In the genomic region with DNA sequence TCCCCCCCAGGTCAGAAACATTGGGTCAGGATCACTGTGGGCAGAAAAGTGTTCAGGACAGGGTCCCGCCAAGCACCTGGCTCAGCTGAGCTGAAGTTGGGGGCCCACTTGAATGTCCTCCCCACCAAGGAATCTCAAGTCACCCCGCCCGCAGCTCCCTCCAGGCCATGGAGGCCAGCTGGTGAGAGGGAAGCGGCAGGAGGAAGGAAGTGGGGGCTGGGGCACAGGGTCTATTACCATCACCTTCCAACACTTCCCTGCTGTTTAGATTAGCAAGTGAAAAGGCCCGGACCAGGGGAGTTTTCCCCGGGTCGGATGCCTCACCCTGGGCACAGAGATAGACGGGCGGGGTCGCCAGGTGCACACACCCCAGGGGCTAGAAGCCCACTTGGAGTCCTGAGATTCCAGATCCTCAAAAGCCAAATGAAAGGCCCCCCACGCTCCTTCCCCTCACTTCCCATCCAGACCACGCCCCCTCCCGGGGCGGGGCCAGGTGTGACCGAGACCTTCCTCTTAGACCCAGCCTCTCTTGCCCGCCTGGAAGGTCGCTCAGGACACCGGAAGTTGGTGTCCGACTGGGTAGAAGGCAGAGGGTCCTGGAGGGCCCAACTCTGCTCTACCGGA, we compare ENCODE assay signal across 9 mouse cellular contexts. TPM values are rescaled to one million over a fixed set of nuclear protein-coding genes. Genes with fewer than 3 reads are reported as not detected.
DNase-seq lines count a peak whose midpoint lies in the region; ATAC-seq lines count a peak whose summit lies in the region.
"Had no signal": no experiment of that assay in that cellular context is flagged by ENCODE, and none has a peak within 500 bp of the region (broad histone marks: within the 10 kb centered on the region; RNA-seq: fewer than 3 reads in every experiment).

No protein-coding gene starts in this region.

- 8% methylated on average over 20 of the region's 20 CpGs for WGBS in embryonic facial prominence, embryonic 10.5 days
- 7% methylated on average over 20 of the region's 20 CpGs for WGBS in hindbrain, embryonic 11.5 days
- WGBS in limb, embryonic 13.5 days = 9% methylated on average over 20 of the region's 20 CpGs
- WGBS in midbrain, embryonic 15.5 days = 23% methylated on average over 20 of the region's 20 CpGs

- H3K9me3 ChIP-seq in embryonic facial prominence, embryonic 10.5 days = no peaks in the 10 kb centered on the region
- H3K9me3 ChIP-seq in hindbrain, embryonic 11.5 days (ENCODE audit: control insufficient read depth, low read length) = no peaks in the 10 kb centered on the region
- no peaks in the 10 kb centered on the region for H3K9me3 ChIP-seq in limb, embryonic 13.5 days
- H3K9me3 ChIP-seq in midbrain, embryonic 15.5 days = no peaks in the 10 kb centered on the region

- H3K4me1 ChIP-seq in embryonic facial prominence, embryonic 10.5 days = peaks cover 91% of the 10 kb centered on the region
- peaks cover 29% of the 10 kb centered on the region for H3K4me1 ChIP-seq in hindbrain, embryonic 11.5 days (replicated peaks; ENCODE audit: control insufficient read depth, insufficient read depth, low read length)
- H3K4me1 ChIP-seq in limb, embryonic 13.5 days = peaks cover 98% of the 10 kb centered on the region
- H3K4me1 ChIP-seq in midbrain, embryonic 15.5 days = peaks cover 44% of the 10 kb centered on the region

- H3K4me2 ChIP-seq in hindbrain, embryonic 11.5 days (replicated peaks; ENCODE audit: low read depth, low read length) = peak overlapping the region; percentile 2; the same call in 1 of the 2 replicates
- peak overlapping the region; percentile 59 for H3K4me2 ChIP-seq in limb, embryonic 13.5 days (replicated peaks)
- H3K4me2 ChIP-seq in midbrain, embryonic 15.5 days = peak overlapping the region; percentile 17

- H3K4me3 ChIP-seq in embryonic facial prominence, embryonic 10.5 days = peak overlapping the region; percentile 40
- no peak overlapping the region for H3K4me3 ChIP-seq in hindbrain, embryonic 11.5 days (ENCODE audit: low read depth, low read length)
- H3K4me3 ChIP-seq in limb, embryonic 13.5 days = peak overlapping the region; percentile 20
- H3K4me3 ChIP-seq in midbrain, embryonic 15.5 days = no peak overlapping the region

- no peaks in the 10 kb centered on the region for H3K27me3 ChIP-seq in embryonic facial prominence, embryonic 10.5 days (replicated peaks; ENCODE audit: low read depth, poor library complexity, severe bottlenecking)
- no peaks in the 10 kb centered on the region for H3K27me3 ChIP-seq in hindbrain, embryonic 11.5 days (ENCODE audit: control insufficient read depth, insufficient read depth, low read length)
- no peaks in the 10 kb centered on the region for H3K27me3 ChIP-seq in limb, embryonic 13.5 days
- H3K27me3 ChIP-seq in midbrain, embryonic 15.5 days (replicated peaks) = no peaks in the 10 kb centered on the region
- H3K27me3 ChIP-seq: Patski had no signal

- intact Hi-C loops in gastrocnemius, postnatal 14 days (cut with DNase I; ENCODE audit: low total_unique reads) = loop anchor here (10.0 kb wide), 1 partner anchor 80 kb away; no protein-coding TSS in a partner anchor

- no peak overlapping the region for H3K9ac ChIP-seq in hindbrain, embryonic 11.5 days (ENCODE audit: low read depth, low read length)
- no peak overlapping the region for H3K9ac ChIP-seq in limb, embryonic 13.5 days
- H3K9ac ChIP-seq in midbrain, embryonic 15.5 days = no peak overlapping the region

- H3K36me3 ChIP-seq in embryonic facial prominence, embryonic 10.5 days (replicated peaks) = peaks cover 17% of the 10 kb centered on the region; the same call in 1 of the 2 replicates
- H3K36me3 ChIP-seq in hindbrain, embryonic 11.5 days (ENCODE audit: control insufficient read depth, insufficient read depth, low read length) = no peaks in the 10 kb centered on the region
- H3K36me3 ChIP-seq in limb, embryonic 13.5 days = no peaks in the 10 kb centered on the region
- no peaks in the 10 kb centered on the region for H3K36me3 ChIP-seq in midbrain, embryonic 15.5 days (replicated peaks)

- peak; percentile 17 for DNase-seq in gastrocnemius, postnatal 14 days
- DNase-seq in gastrocnemius, postnatal 4 days (ENCODE audit: low spot score in 2 of 2) = no peak
- DNase-seq in embryonic facial prominence, embryonic 10.5 days (ENCODE audit: low spot score) = peak; percentile 64
- DNase-seq in hindbrain, embryonic 11.5 days (ENCODE audit: low spot score) = peak; percentile 52
- no peak for DNase-seq in layer of hippocampus, adult 8-10 months (ENCODE audit: low spot score in 2 of 2)
- DNase-seq in left cerebral cortex, adult 18-20 months (ENCODE audit: low spot score in 2 of 2) = no peak

- H3K27ac ChIP-seq in embryonic facial prominence, embryonic 10.5 days (replicated peaks) = peak overlapping the region; percentile 57; the same call in 1 of the 2 replicates
- no peak overlapping the region for H3K27ac ChIP-seq in hindbrain, embryonic 11.5 days (ENCODE audit: low read depth, low read length)
- H3K27ac ChIP-seq in limb, embryonic 13.5 days = no peak overlapping the region
- no peak overlapping the region for H3K27ac ChIP-seq in midbrain, embryonic 15.5 days

- ATAC-seq in hindbrain, embryonic 11.5 days (ENCODE audit: low FRiP score) = 0 out of 2 replicates have a peak, but pooled peaks have one; percentile 22
- no peak for ATAC-seq in limb, embryonic 13.5 days (ENCODE audit: low FRiP score, low read depth)
- ATAC-seq in midbrain, embryonic 15.5 days (replicated peaks) = no peak
- ATAC-seq: Patski had no signal

RNA-seq across cellular contexts. Expression of gene Fgfr2, which starts 8.2 kb away (rescaled TPM):
- 1 to 10 TPM; 1.2 to 1.8 TPM for total RNA-seq in gastrocnemius, postnatal 14 days (2021)
- total RNA-seq in gastrocnemius, postnatal 4 days (2021) = 1 to 10 TPM; 6.5 to 8.0 TPM
- polyA plus RNA-seq in embryonic facial prominence, embryonic 10.5 days (2016; fragmentation: Nextera tagmentation; extraction: Ambion mirVana) = 74.3 and 77.5 TPM in 2 replicates
- 71.3 and 80.6 TPM in 2 replicates for polyA plus RNA-seq in hindbrain, embryonic 11.5 days (2014; fragmentation: Nextera tagmentation; extraction: Ambion mirVana)
- 123 TPM in 2 replicates for polyA plus RNA-seq in limb, embryonic 13.5 days (2015; fragmentation: Nextera tagmentation; extraction: Ambion mirVana)
- polyA plus RNA-seq in midbrain, embryonic 15.5 days (2015; fragmentation: Nextera tagmentation; extraction: Ambion mirVana) = 23.3 and 24.2 TPM in 2 replicates
- 10 to 100 TPM; 60.7 to 72.9 (median 65.8) TPM for total RNA-seq in layer of hippocampus, adult 8-10 months (2022)
- total RNA-seq in left cerebral cortex, adult 18-20 months (2021) = 10 to 100 TPM; 44.0 to 52.8 TPM

RNA-seq across cellular contexts. Expression of gene Ctbp2, which starts 9.2 kb away (rescaled TPM):
- total RNA-seq in gastrocnemius, postnatal 14 days (2021) = 10 to 100 TPM; 22.4 to 29.3 TPM
- total RNA-seq in gastrocnemius, postnatal 4 days (2021) = 10 to 100 TPM; 46.8 to 57.3 TPM
- polyA plus RNA-seq in embryonic facial prominence, embryonic 10.5 days (2016; fragmentation: Nextera tagmentation; extraction: Ambion mirVana) = 117 and 121 TPM in 2 replicates
- polyA plus RNA-seq in hindbrain, embryonic 11.5 days (2014; fragmentation: Nextera tagmentation; extraction: Ambion mirVana) = 132 and 134 TPM in 2 replicates
- polyA plus RNA-seq in limb, embryonic 13.5 days (2015; fragmentation: Nextera tagmentation; extraction: Ambion mirVana) = 74.0 and 75.0 TPM in 2 replicates
- polyA plus RNA-seq in midbrain, embryonic 15.5 days (2015; fragmentation: Nextera tagmentation; extraction: Ambion mirVana) = 60.2 and 61.1 TPM in 2 replicates
- total RNA-seq in layer of hippocampus, adult 8-10 months (2022) = 10 to 100 TPM; 51.6 to 59.4 (median 55.8) TPM
- total RNA-seq in left cerebral cortex, adult 18-20 months (2021) = 10 to 100 TPM; 26.4 to 27.3 TPM

Comparison
In these comparisons a context has a peak if more than half of its experiments do, and no peak if none do; other contexts are left out.
1. DNase-seq: peak in gastrocnemius, postnatal 14 days (single experiment), embryonic facial prominence, embryonic 10.5 days (single experiment) and hindbrain, embryonic 11.5 days (single experiment); none in gastrocnemius, postnatal 4 days (0 of 2), layer of hippocampus, adult 8-10 months (0 of 2) and left cerebral cortex, adult 18-20 months (0 of 2).
2. H3K4me3 ChIP-seq: peak in embryonic facial prominence, embryonic 10.5 days (single experiment) and limb, embryonic 13.5 days (single experiment); none in hindbrain, embryonic 11.5 days (single experiment) and midbrain, embryonic 15.5 days (single experiment).
3. H3K4me2 ChIP-seq: peak in every context shown above with its lines; median percentile 59 in limb, embryonic 13.5 days; 17 in midbrain, embryonic 15.5 days; 2 in hindbrain, embryonic 11.5 days.
4. RNA of gene Fgfr2, which starts 8.2 kb away (total RNA-seq): 60.7 to 72.9 TPM in layer of hippocampus, adult 8-10 months and 44.0 to 52.8 TPM in left cerebral cortex, adult 18-20 months; 6.5 to 8.0 TPM in gastrocnemius, postnatal 4 days and 1.2 to 1.8 TPM in gastrocnemius, postnatal 14 days; every median in the first group is over 4 times any median in the second.